Comparison of ENCODE assay signal across 27 mouse cellular contexts in the genomic region with DNA sequence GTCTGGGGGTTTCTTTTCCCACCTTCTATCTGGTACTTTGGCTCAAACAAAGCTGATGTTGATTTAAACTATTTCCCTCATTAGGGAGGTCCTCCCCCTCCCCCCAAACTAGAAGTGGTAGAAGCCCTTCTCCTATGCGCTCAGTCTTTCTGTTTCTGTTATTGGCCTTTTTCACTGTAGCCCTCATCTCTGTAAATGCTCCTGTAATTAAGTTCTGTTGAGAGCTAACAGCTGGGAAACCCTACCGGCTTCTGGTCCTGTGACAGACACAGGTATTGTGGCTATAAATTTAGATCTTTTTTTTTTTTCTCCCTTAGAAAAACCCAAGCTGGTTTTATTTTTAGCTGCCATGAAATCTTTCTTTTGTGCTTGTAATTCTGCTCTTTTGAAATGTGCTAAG.
DNase-seq lines count a peak whose midpoint lies in the region; ATAC-seq and TF ChIP-seq lines count a peak whose summit lies in the region.
"Had no signal": no experiment of that assay in that cellular context is flagged by ENCODE, and none has a peak within 500 bp of the region (broad histone marks: within the 10 kb centered on the region; RNA-seq: fewer than 3 reads in every experiment).

No protein-coding gene starts in this region.

- no peak overlapping the region for H3K9ac ChIP-seq in kidney, postnatal 0 days (ENCODE audit: low read depth, low read length)
- H3K9ac ChIP-seq in midbrain, embryonic 16.5 days (ENCODE audit: low read depth, low read length) = no peak overlapping the region
- H3K9ac ChIP-seq: embryonic facial prominence, embryonic 13.5 days; embryonic facial prominence, embryonic 15.5 days; forebrain, embryonic 12.5 days had no signal

- no peak overlapping the region for H3K4me2 ChIP-seq in kidney, postnatal 0 days (ENCODE audit: low read length)
- H3K4me2 ChIP-seq in midbrain, embryonic 16.5 days (ENCODE audit: low read length) = no peak overlapping the region
- H3K4me2 ChIP-seq: embryonic facial prominence, embryonic 13.5 days; embryonic facial prominence, embryonic 15.5 days; forebrain, embryonic 12.5 days had no signal

- DNase-seq in kidney, postnatal 0 days (ENCODE audit: low spot score) = peak; percentile 22
- DNase-seq in kidney, postnatal 4 days = no peak
- DNase-seq in brain, adult 2 months (ENCODE audit: low read depth, low spot score) = peak; percentile 24
- peak; percentile 51 for DNase-seq in forelimb bud, embryonic 11.5 days (ENCODE audit: low read depth, low spot score)
- DNase-seq in thymus, postnatal 25 days = no peak
- DNase-seq: adrenal gland, adult 8-10 months; adrenal gland, postnatal 14 days; adrenal gland, postnatal 36 days; cerebellum, adult 11 months; cerebellum, adult 18-20 months; cerebellum, adult 8-10 months; cerebellum, adult 9-11 months; cerebellum, postnatal 14 days; cerebellum, postnatal 36 days; embryo, embryonic 11 days had no signal

- no peaks in the 10 kb centered on the region for H3K36me3 ChIP-seq in kidney, postnatal 0 days (ENCODE audit: insufficient read depth, low read length)
- H3K36me3 ChIP-seq in midbrain, embryonic 16.5 days (ENCODE audit: control insufficient read depth, insufficient read depth, low read length) = no peaks in the 10 kb centered on the region
- H3K36me3 ChIP-seq: embryonic facial prominence, embryonic 13.5 days; embryonic facial prominence, embryonic 15.5 days; forebrain, embryonic 10.5 days; forebrain, embryonic 12.5 days; G1E had no signal

- TF ChIP-seq CTCF in kidney, postnatal 0 days (IDR thresholded peaks at IDR 0.05; ENCODE audit: low read depth) = no peak

- ATAC-seq in kidney, postnatal 0 days (replicated peaks; ENCODE audit: low FRiP score, low read depth) = no peak
- no peak for ATAC-seq in midbrain, embryonic 16.5 days
- ATAC-seq: activated CD4-positive, CD25-positive, alpha-beta regulatory T cell, adult 4 months; forebrain, embryonic 14.5 days; forebrain, embryonic 16.5 days; Patski had no signal

- H3K27me3 ChIP-seq in kidney, postnatal 0 days (ENCODE audit: insufficient read depth, low read length) = no peaks in the 10 kb centered on the region
- no peaks in the 10 kb centered on the region for H3K27me3 ChIP-seq in midbrain, embryonic 16.5 days (ENCODE audit: control insufficient read depth, insufficient read depth, low read depth, low read length)
- H3K27me3 ChIP-seq: CH12.LX; embryonic facial prominence, embryonic 13.5 days; embryonic facial prominence, embryonic 15.5 days; forebrain, embryonic 12.5 days had no signal

- WGBS in kidney, postnatal 0 days = 32% methylated on average over 2 of the region's 2 CpGs
- 67% methylated on average over 2 of the region's 2 CpGs for WGBS in midbrain, embryonic 16.5 days

- H3K4me3 ChIP-seq in kidney, postnatal 0 days (replicated peaks; ENCODE audit: low read depth, low read length) = no peak overlapping the region
- no peak overlapping the region for H3K4me3 ChIP-seq in midbrain, embryonic 16.5 days (ENCODE audit: low read depth, low read length)
- H3K4me3 ChIP-seq: embryonic facial prominence, embryonic 13.5 days; embryonic facial prominence, embryonic 15.5 days; erythroblast, embryonic 14.5 days; forebrain, embryonic 10.5 days; forebrain, embryonic 12.5 days had no signal

- H3K9me3 ChIP-seq in kidney, postnatal 0 days (replicated peaks; ENCODE audit: low read length) = no peaks in the 10 kb centered on the region
- no peaks in the 10 kb centered on the region for H3K9me3 ChIP-seq in midbrain, embryonic 16.5 days (replicated peaks; ENCODE audit: control insufficient read depth, low read length, poor library complexity, severe bottlenecking)
- H3K9me3 ChIP-seq: embryonic facial prominence, embryonic 13.5 days; embryonic facial prominence, embryonic 15.5 days; forebrain, embryonic 10.5 days; forebrain, embryonic 12.5 days had no signal

- H3K27ac ChIP-seq in kidney, postnatal 0 days = no peak overlapping the region
- no peak overlapping the region for H3K27ac ChIP-seq in midbrain, embryonic 16.5 days (ENCODE audit: low read length)
- H3K27ac ChIP-seq: embryonic facial prominence, embryonic 13.5 days; embryonic facial prominence, embryonic 15.5 days; forebrain, embryonic 10.5 days; forebrain, embryonic 12.5 days had no signal

- no peaks in the 10 kb centered on the region for H3K4me1 ChIP-seq in kidney, postnatal 0 days (replicated peaks; ENCODE audit: insufficient read depth, low read length)
- H3K4me1 ChIP-seq in midbrain, embryonic 16.5 days (ENCODE audit: control insufficient read depth, insufficient read depth, low read length) = no peaks in the 10 kb centered on the region
- H3K4me1 ChIP-seq: embryonic facial prominence, embryonic 13.5 days; embryonic facial prominence, embryonic 15.5 days; forebrain, embryonic 10.5 days; forebrain, embryonic 12.5 days had no signal

Comparison
In these comparisons a context has a peak if more than half of its experiments do, and no peak if none do; other contexts are left out.
1. DNase-seq: peak in kidney, postnatal 0 days (single experiment), brain, adult 2 months (single experiment) and forelimb bud, embryonic 11.5 days (single experiment); none in kidney, postnatal 4 days (0 of 2) and thymus, postnatal 25 days (single experiment).